Mouse (Mus musculus) MEL-GATA-1-ER (cell line): ENCODE results near the gene Stk11.
A peak's percentile ranks its signal among the peaks of the same experiment; 100 is the strongest.

ENCODE experiments used
- DNase-seq: peaks from one replicate; pipeline ENCODE4 v3.0.0-alpha.2; 2012; ENCODE audit warnings: low read depth; ENCODE audit errors: extremely low read depth

Gene Stk11

DNA sequence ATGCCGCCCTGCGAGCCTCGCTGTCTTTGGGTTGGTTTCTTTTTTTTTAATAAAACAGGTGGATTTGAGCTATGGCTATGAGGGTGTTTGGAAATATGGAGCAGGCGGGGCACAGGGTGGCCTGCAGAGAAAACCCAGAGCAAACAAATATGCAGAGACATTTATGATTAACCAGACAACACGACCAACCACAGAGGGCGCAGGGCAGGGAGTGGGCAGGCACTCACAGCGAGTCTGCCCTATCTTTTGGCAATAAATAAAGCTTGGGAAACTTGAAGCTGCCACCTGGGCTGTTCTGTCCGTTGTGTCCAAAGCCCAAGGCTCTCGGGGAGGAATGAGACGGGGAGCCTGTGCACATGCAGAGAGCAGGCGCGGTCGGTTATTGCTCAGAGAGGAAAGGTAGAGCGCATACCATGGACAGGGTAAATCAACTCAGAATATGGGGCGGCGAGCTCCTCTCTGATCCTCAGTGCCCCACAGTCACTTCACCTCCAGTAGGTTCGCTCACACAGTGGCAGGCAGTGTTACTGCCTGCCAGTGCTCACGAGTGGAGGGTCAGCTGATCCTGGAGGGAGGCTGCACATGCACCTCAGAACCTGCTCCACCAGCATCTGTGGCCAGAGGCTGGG lies 14.9 kb downstream of the Stk11 start:
- DNase-seq: no peak

GRCm38 (mm10) chr10:80131316-80131951 lies 15.8 kb downstream of the Stk11 start:
- DNase-seq: no peak

DNA sequence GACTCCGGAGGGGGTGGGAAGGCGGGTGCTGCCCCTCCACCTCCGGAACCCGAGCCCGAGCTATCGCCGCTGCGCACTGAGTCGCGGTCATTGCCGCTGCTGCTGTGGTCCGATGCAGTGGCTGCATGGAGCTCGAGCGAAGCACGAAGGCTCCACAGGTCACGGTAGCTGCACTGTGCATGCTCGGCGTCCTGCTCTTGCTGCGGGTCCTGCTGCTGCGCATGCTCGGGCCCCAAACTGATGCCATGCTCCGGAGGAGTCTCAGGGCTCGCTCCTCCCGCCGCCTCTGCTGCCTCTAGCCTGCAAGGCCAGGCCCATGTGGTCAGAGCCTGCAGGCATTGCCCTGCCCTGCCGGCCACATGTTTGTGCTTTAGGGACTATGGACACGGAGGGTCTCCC lies 16.3 kb downstream of the Stk11 start:
- DNase-seq: no peak

GRCm38 (mm10) chr10:80133226-80133849 lies 17.7 kb downstream of the Stk11 start:
- DNase-seq: no peak

- DNase-seq: no peak
These were observed 18.8 kb downstream of the Stk11 start for GRCm38 (mm10) chr10:80134421-80134820.

DNA sequence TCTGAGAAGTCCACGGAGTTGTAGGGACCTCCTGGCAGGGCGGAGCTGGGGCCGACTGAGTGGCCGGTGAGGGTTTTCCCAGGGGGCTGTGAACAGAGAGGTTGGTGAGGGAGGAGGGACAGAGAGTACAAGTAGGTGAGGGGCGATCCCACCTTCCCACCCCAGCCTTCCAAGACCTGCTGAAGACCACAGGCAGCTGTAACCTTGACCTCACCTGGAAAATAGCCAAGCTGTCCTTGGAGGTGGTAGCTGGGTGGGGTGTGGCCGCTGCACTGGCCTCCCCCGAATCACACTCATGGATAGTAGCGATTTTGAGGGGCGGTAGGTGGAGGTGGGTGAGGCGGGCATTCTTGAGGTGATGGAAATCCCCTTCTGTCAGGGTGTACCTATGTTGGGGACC lies 19.6 kb downstream of the Stk11 start:
- DNase-seq: no peak

- no peak for DNase-seq
These were observed 20.0 kb downstream of the Stk11 start for GRCm38 (mm10) chr10:80135641-80136040.

GRCm38 (mm10) chr10:80136179-80136951 lies 20.8 kb downstream of the Stk11 start:
- DNase-seq: no peak

DNA sequence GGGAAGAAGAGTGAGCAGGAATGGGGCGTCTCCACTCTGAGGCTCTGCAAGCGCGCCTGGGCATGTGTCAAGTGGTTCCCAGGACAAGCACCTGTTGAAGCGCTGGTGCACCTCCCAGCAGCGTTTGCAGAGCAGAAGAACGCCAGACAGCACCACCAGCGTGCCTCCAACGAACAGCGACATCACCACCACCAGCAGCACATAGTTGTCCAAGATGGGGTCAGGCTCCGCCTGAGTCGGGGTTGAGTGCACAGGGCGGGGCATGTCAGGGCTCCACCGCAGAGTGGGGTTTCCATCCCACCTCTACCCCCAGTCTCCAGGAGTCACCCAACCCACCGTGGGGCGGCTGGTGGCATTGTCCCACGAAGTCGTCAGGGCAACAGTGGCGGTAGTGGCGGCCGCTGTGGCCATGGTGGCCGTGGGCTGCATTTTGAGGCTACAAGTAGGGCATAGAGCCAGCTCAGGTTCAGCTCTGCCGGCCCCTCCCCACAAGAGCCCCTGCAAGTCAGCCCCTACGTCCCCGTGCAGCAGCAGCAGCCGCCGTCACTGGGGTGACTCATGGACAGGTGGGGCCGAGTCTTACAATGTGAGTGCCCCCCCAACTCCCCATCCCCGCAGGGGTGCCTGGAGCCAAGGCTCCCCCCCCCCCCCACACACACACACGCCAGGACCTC lies 21.5 kb downstream of the Stk11 start:
- no peak for DNase-seq

DNA sequence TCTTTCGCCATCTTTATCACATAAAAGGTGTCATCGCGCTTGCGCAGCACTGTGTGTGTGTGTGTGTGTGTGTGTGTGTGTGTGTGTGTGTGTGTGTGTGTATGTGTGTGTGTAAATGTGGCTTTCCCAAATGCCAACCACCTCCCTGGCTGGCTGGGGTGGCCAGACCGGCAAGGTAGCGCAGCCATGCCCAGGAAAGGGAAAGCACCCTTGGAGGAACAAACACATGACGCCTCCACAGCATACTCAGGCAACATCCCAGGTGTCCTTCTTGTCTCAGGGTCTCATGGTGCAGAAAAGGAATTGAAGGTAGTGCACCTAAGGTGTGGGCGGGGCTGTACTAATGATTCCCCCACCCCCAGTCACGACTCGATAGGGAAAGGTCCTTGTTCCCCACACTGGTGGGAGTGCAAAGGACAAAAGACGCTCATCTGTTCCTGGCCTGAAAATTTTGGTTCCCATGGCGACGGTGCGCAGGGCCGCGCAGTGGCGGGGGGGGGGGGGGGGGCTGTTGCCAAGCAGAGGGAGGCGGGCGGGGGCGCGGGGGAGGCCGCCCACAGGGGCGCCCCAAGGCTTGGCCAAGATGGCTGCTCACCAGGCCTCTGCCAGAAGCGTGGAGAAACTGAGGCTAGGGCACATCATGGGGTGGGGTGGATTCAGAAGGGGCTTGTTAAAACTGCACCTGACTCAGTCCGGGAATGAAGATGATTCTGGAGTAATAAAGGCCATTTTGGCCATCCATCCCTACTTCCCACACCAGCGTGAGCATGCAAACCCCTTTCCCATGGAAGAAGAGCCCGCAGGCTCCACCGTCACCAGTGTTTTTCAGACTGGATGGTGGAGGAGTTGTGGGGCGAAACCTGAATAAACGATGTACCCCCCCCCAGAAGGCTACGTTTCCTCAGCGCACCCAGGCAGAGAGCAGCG lies 22.3 kb downstream of the Stk11 start:
- DNase-seq: no peak

GRCm38 (mm10) chr10:80138553-80139438 lies 23.2 kb downstream of the Stk11 start, which contains the start of gene Atp5d:
TSS of gene Atp5d (plus strand) at chr10:80138632.
- DNase-seq: no peak

- no peak for DNase-seq
These were observed 23.8 kb downstream of the Stk11 start for GRCm38 (mm10) chr10:80139439-80139775.

DNA sequence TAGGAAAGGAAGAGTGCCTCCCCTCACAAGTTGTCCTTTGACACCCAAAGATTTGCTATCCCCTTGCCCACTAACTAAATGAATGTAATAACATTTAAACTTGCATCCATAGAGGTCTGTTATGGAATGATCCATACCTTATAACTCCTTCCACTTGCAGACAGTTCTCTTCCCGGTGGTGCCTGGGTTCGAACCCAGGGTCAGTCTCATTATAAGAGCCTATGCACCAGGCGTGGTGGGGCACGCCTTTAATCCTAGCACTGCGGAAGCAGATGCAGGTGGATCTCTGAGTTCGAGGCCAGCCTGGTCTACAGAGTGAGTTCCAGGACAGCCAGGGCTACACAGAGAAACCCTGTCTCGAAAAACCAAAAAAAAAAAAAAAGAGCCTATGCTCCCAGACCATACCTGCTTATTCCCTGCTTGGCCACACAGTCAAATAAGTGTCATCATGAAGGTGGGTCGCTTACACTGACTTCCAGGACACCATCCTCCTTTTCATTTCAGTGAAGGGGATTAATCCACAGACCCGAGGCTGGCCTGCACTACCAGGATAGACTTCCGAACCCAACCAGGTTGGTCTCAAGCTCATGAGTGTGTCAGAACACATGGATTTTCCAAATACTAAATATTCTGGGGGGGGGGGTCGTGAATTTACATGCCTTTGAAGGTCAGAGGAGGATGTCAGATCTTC lies 24.5 kb downstream of the Stk11 start:
- no peak for DNase-seq

GRCm38 (mm10) chr10:80140666-80141035 lies 25.0 kb downstream of the Stk11 start, which contains the start of gene Cbarp:
TSS of gene Cbarp (minus strand) at chr10:80140835.
- DNase-seq: no peak

DNA sequence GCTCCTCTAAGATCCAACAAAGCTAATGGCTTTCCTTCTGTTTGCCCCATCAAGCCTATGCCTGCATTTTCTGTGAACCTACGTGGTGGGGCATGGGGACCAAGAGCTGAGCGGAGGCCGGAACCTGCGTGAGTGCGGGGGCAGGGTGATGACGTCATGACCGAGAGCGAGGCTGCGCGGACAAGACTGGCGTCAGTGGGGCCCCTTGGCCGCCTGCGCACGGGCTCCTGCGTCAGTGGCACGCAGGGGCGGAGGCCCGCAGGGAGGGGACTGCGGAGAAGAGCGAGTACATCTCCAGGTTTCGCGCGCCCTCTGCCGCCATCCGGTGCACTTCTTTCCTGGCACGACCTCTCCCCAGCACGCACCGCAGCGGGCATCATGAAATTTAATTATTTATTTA lies 25.6 kb downstream of the Stk11 start:
- DNase-seq: peak; percentile 89

GRCm38 (mm10) chr10:80141786-80142529 lies 26.4 kb downstream of the Stk11 start:
- DNase-seq: peak; percentile 97

- no peak for DNase-seq
These were observed 26.9 kb downstream of the Stk11 start for GRCm38 (mm10) chr10:80142530-80142925.

DNA sequence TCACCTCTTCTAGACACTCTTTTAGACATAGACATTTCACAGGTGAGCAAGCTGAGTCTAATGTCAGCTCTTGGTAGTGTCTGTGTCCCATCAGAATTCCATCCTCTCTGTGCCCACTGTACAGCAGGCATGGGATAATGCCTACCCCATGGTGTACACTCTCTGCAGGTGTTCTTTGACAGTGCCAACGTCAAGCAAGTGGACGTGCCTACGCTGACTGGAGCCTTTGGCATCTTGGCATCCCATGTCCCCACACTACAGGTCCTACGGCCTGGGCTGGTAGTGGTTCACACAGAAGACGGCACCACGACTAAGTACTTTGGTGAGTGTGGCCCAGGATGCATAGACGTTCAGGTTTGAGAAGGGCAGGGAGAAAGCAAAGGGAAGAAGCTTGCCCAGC lies 28.1 kb downstream of the Stk11 start:
- no peak for DNase-seq
